Mouse (Mus musculus): ENCODE measurements at regions not wholly inside any gene's neighbourhood (a gene's known extent, or its start where the extent isn't known, plus 50 kb on each side); places are given as distances from the start of the nearest gene placed in this dataset.

GRCm38 (mm10) chr3:52546035-52546434 is 277.9 kb downstream of the Foxo1 start:
- DNase-seq (ENCODE audit: low spot score in 2 of 2): no peak

- no peak for DNase-seq (ENCODE audit: low spot score in 2 of 2)
Measured at GRCm38 (mm10) chr3:52543006-52543405, 274.9 kb downstream of the Foxo1 start.

GRCm38 (mm10) chr3:52540862-52541380 is 272.8 kb downstream of the Foxo1 start:
- DNase-seq (ENCODE audit: low spot score in 2 of 2): no peak

GRCm38 (mm10) chr3:52539813-52540378 is 271.8 kb downstream of the Foxo1 start:
- no peak for DNase-seq (ENCODE audit: low spot score in 2 of 2)

- no peak for DNase-seq (ENCODE audit: low spot score in 2 of 2)
Measured at GRCm38 (mm10) chr3:52538306-52538705, 270.2 kb downstream of the Foxo1 start.

GRCm38 (mm10) chr3:52537362-52537911 is 269.3 kb downstream of the Foxo1 start:
- no peak for DNase-seq (ENCODE audit: low spot score in 2 of 2)

- no peak for DNase-seq (ENCODE audit: low spot score in 2 of 2)
Measured at GRCm38 (mm10) chr3:52535411-52536021, 267.4 kb downstream of the Foxo1 start.

GRCm38 (mm10) chr3:52534118-52534517 is 266.0 kb downstream of the Foxo1 start:
- no peak for DNase-seq (ENCODE audit: low spot score in 2 of 2)

- no peak for DNase-seq (ENCODE audit: low spot score in 2 of 2)
Measured at GRCm38 (mm10) chr3:52531686-52532351, 263.7 kb downstream of the Foxo1 start.

- no peak for DNase-seq (ENCODE audit: low spot score in 2 of 2)
Measured at GRCm38 (mm10) chr3:52530406-52530970, 262.4 kb downstream of the Foxo1 start.

- DNase-seq (ENCODE audit: low spot score in 2 of 2): no peak
Measured at GRCm38 (mm10) chr3:52529136-52529535, 261.0 kb downstream of the Foxo1 start.

- DNase-seq (ENCODE audit: low spot score in 2 of 2): no peak
Measured at GRCm38 (mm10) chr3:52528521-52528920, 260.4 kb downstream of the Foxo1 start.

GRCm38 (mm10) chr3:52527781-52528180 is 259.6 kb downstream of the Foxo1 start:
- no peak for DNase-seq (ENCODE audit: low spot score in 2 of 2)

GRCm38 (mm10) chr3:52527010-52527754 is 259.0 kb downstream of the Foxo1 start:
- no peak for DNase-seq (ENCODE audit: low spot score in 2 of 2)

- DNase-seq (ENCODE audit: low spot score in 2 of 2): no peak
Measured at GRCm38 (mm10) chr3:52522886-52523285, 254.8 kb downstream of the Foxo1 start.

GRCm38 (mm10) chr3:52520609-52520947 is 252.4 kb downstream of the Foxo1 start:
- no peak for DNase-seq (ENCODE audit: low spot score in 2 of 2)

GRCm38 (mm10) chr3:52519910-52520608 is 251.9 kb downstream of the Foxo1 start:
- no peak for DNase-seq (ENCODE audit: low spot score in 2 of 2)

GRCm38 (mm10) chr3:52517808-52518207 is 249.7 kb downstream of the Foxo1 start:
- no peak for DNase-seq (ENCODE audit: low spot score in 2 of 2)

- no peak for DNase-seq (ENCODE audit: low spot score in 2 of 2)
Measured at GRCm38 (mm10) chr3:52516691-52517090, 248.6 kb downstream of the Foxo1 start.

- DNase-seq (ENCODE audit: low spot score in 2 of 2): no peak
Measured at GRCm38 (mm10) chr3:52512761-52513160, 244.6 kb downstream of the Foxo1 start.

GRCm38 (mm10) chr3:52511549-52511948 is 243.4 kb downstream of the Foxo1 start:
- no peak for DNase-seq (ENCODE audit: low spot score in 2 of 2)
